Mouse (Mus musculus): ENCODE measurements around the gene Spaar.

GRCm38 (mm10) chr4:43703851-43704250, 26.0 kb upstream of the Spaar start:
- TF ChIP-seq CTCF (IDR thresholded peaks at IDR 0.05; ENCODE audit: low read depth, low read length), result no peak
- no peak for TF ChIP-seq TAL1 (conservative IDR thresholded peaks at IDR 0.05; ENCODE audit: low read depth, low read length)
- no peak for TF ChIP-seq POLR2AphosphoS5 (IDR thresholded peaks at IDR 0.05; ENCODE audit: insufficient replicate concordance, low read depth, low read length)
- no peak for TF ChIP-seq GATA1 (IDR thresholded peaks at IDR 0.05; ENCODE audit: borderline replicate concordance, low read length)
